Mouse (Mus musculus) liver, adult 2 months (tissue): Measurements from ENCODE around the gene Kdm6a. TPM values are rescaled to one million over a fixed set of nuclear protein-coding genes. Genes with fewer than 3 reads are reported as not detected.
A peak's percentile ranks its signal among the peaks of the same experiment; 100 is the strongest.

Experiments
- DNase-seq: peaks from one replicate; pipeline ENCODE4 v3.0.0-alpha.2; 2011; ENCODE audit warnings: low read depth, low spot score; ENCODE audit errors: extremely low read depth
- H3K27ac ChIP-seq: fragments of 200-500 bp; replicated peaks from 2 replicates; pipeline ENCODE4 v1.5.1; 2012; ENCODE audit warnings: low read depth, mild to moderate bottlenecking, control low read depth, inconsistent platforms, low read length; ENCODE audit not compliant: insufficient read depth
- H3K27me3 ChIP-seq: fragments of 200-500 bp; 2 replicates; pipeline ENCODE4 v1.6.1; 2012; ENCODE audit warnings: mild to moderate bottlenecking, moderate library complexity, low read length, inconsistent platforms; ENCODE audit not compliant: control insufficient read depth, insufficient read depth
- H3K36me3 ChIP-seq: fragments of 200-500 bp; 2 replicates; pipeline ENCODE4 v1.6.1; 2012; ENCODE audit warnings: low read length, inconsistent platforms; ENCODE audit not compliant: control insufficient read depth, insufficient read depth
- H3K4me1 ChIP-seq: fragments of 200-500 bp; 2 replicates; pipeline ENCODE4 v1.6.1; 2011; ENCODE audit warnings: low read length; ENCODE audit not compliant: control insufficient read depth, insufficient read depth
- H3K4me3 ChIP-seq: fragments of 200-500 bp; 2 replicates; pipeline ENCODE4 v1.5.1; 2011; ENCODE audit warnings: low read depth, mild to moderate bottlenecking, control low read depth, low read length, moderate library complexity; ENCODE audit not compliant: insufficient read depth
- H3K79me2 ChIP-seq: fragments of 200-500 bp; 2 replicates; pipeline ENCODE4 v1.6.1; 2012; ENCODE audit warnings: inconsistent platforms, mild to moderate bottlenecking, low read length, moderate library complexity; ENCODE audit not compliant: control insufficient read depth, insufficient read depth
- H3K9ac ChIP-seq: fragments of 200-500 bp; 2 replicates; pipeline ENCODE4 v1.6.1; 2012; ENCODE audit warnings: low read depth, mild to moderate bottlenecking, control low read depth, inconsistent platforms, low read length
- CTCF ChIP-seq: fragments of 200-500 bp; IDR thresholded peaks from 2 replicates; pipeline ENCODE4 v1.5.1; 2011; ENCODE audit warnings: low read depth, low read length, control low read depth
- POLR2A ChIP-seq: fragments of 200-500 bp; IDR thresholded peaks from 2 replicates; pipeline ENCODE4 v1.6.1; 2011; ENCODE audit warnings: low read length, control low read depth; ENCODE audit not compliant: insufficient read depth; ENCODE audit errors: extremely low read depth
- WGBS: fragments of 180-500 bp; shearing (Covaris S2); methylation state at CpG from one replicate; pipeline ENCODE4 v1.1.7; 2018; 5-methylcytosine and 5-hydroxymethylcytosine counted together
- polyA plus RNA-seq: library from polyadenylated mRNA; depleted of rRNA; stranded (reverse); fragments of >200 nt; gene quantifications from 2 replicates; pipeline ENCODE4 v1.2.3, GENCODE M21; 2012
- total RNA-seq: library from RNA; depleted of rRNA; stranded (reverse); fragments of >200 nt; gene quantifications from 2 replicates; pipeline ENCODE4 v1.2.3, GENCODE M21; 2014

Gene Kdm6a
- total and polyA plus RNA-seq, 2 experiments: 4.9 to 20.8 TPM

DNA sequence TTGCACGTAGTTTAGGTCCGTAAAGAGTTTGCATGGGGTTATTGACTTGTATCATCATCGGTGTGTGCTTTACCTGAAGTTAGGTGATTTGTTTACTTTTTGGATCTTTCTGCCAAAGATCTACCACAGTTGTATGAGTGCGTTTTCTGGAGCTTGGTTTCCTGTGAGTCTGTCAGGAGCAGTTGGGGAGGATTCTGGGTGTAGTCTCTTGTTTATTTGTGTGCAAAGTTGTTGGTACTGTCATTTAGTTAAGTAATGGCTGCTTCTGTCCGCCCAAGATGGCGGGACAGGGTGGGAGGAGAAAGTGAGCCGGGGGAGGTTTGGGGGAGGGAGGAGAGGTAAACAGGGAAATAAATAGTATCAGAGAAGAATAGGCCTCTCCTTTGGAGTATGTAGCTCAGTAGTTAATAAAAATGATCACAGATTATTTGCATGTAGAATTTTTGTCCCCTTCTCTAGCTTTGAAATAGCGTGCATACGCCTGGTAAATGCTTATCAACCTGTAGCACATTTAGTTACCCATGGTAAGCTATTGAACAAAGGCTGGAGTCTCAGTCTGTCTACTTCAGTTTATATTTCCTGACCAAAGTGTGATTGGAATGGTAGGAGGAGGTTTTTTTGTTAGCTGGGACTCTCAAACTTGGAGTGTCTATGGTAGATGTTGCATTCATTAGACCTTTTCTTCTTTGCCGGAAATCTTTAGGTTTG, 1.7 kb downstream of the Kdm6a start:
- H3K27me3 ChIP-seq: no peaks in the 10 kb centered on the region
- peaks cover 6% of the 10 kb centered on the region; the same call in 1 of the 2 replicates for H3K79me2 ChIP-seq
- peak overlapping the region; percentile 87 for H3K4me3 ChIP-seq
- peak overlapping the region; percentile 97 for H3K27ac ChIP-seq
- 2% methylated on average over 10 of the region's 10 CpGs for WGBS
- H3K4me1 ChIP-seq: no peaks in the 10 kb centered on the region; the same call in 1 of the 2 replicates
- peak overlapping the region; percentile 95 for H3K9ac ChIP-seq
- DNase-seq: peak; percentile 57
- no peak for TF ChIP-seq POLR2A
- no peak for TF ChIP-seq CTCF
- no peaks in the 10 kb centered on the region for H3K36me3 ChIP-seq

- WGBS: 46% methylated on average over 2 of the region's 2 CpGs
- peaks cover 6% of the 10 kb centered on the region; the same call in 1 of the 2 replicates for H3K79me2 ChIP-seq
- no peak for DNase-seq
- no peak for TF ChIP-seq POLR2A
- TF ChIP-seq CTCF: no peak
- H3K27ac ChIP-seq: no peak overlapping the region
- no peak overlapping the region for H3K9ac ChIP-seq
- H3K27me3 ChIP-seq: no peaks in the 10 kb centered on the region
- no peak overlapping the region for H3K4me3 ChIP-seq
- H3K4me1 ChIP-seq: no peaks in the 10 kb centered on the region; the same call in 1 of the 2 replicates
- no peaks in the 10 kb centered on the region for H3K36me3 ChIP-seq
These were observed 2.7 kb downstream of the Kdm6a start for GRCm38 (mm10) chrX:18165121-18165520.

DNA sequence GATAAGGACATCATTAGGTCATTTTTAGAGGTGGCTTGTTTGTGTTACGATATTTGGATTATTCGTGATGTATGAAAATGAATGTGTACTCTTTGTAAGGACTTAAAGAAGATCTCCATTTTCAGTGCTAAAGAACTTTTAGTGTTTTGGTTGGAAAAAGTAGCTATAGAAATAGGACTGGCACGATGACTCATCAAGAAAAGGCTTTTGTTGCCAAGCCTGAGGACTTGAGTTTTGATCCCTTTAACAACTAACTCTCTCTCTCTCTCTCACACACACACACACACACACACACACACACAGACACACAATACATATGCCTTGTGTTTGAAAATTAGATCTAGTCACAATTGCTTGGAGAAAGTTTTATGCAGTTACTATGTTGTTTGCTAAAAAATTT, 4.6 kb downstream of the Kdm6a start:
- no peak overlapping the region for H3K9ac ChIP-seq
- WGBS: 30% methylated on average over 3 of the region's 3 CpGs
- H3K79me2 ChIP-seq: peaks cover 6% of the 10 kb centered on the region; the same call in 1 of the 2 replicates
- no peak overlapping the region for H3K27ac ChIP-seq
- no peak for DNase-seq
- TF ChIP-seq CTCF: no peak
- no peak for TF ChIP-seq POLR2A
- H3K4me3 ChIP-seq: no peak overlapping the region
- H3K36me3 ChIP-seq: no peaks in the 10 kb centered on the region
- H3K4me1 ChIP-seq: no peaks in the 10 kb centered on the region
- no peaks in the 10 kb centered on the region for H3K27me3 ChIP-seq

DNA sequence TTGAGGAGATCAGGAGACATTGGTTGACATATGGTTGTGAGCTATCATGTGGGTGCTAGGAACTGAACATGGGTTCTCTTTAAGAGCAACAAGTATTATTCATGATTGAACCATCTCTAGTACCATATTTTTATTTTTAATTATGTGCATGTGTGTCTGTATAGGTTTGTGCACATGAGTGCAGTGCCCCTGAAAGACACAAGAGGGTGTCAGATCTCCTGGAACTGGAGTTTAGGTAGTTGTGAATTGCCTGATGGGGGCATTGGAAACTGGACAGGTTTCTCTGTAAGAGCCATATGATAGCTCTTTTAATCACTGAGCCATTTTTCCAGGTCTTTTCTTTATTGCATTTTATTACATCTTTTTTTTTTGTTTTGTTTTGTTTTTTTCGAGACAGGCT, 6.6 kb downstream of the Kdm6a start:
- WGBS: 100% methylated on average over 1 of the region's 1 CpGs
- Histone ChIP-seq H3K4me3 (no peak overlapping the region), H3K79me2 (no peaks in the 10 kb centered on the region; the same call in 1 of the 2 replicates), H3K27ac (no peak overlapping the region), H3K4me1 (peaks cover 2% of the 10 kb centered on the region; the same call in 1 of the 2 replicates), H3K36me3 (no peaks in the 10 kb centered on the region), H3K9ac (no peak overlapping the region), H3K27me3 (no peaks in the 10 kb centered on the region)
- DNase-seq: no peak
- TF ChIP-seq CTCF (no peak), POLR2A (no peak)

DNA sequence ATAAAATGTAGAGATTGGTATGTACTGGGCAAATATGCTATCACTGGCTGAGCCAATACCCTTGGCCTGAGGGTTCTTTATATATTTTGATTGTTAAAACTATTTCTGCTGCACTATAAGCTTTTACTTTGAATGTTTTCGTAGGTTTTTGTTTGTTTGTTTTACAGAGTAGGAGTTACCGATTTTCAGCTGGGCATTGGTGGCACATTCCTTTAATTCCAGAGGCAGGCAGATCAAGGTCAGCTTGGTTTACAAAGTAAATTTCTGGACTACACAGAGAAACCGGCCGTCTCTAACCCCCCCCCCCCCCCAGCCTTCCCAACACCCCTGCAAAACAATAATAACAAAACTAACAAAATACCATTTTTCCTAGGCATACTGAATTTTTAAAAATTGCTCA, 12.5 kb downstream of the Kdm6a start:
- 15% methylated on average over 4 of the region's 4 CpGs for WGBS
- Histone ChIP-seq H3K36me3 (no peaks in the 10 kb centered on the region), H3K4me1 (peaks cover 7% of the 10 kb centered on the region), H3K9ac (no peak overlapping the region), H3K79me2 (no peaks in the 10 kb centered on the region; the same call in 1 of the 2 replicates), H3K4me3 (no peak overlapping the region), H3K27ac (no peak overlapping the region), H3K27me3 (no peaks in the 10 kb centered on the region)
- TF ChIP-seq CTCF: no peak
- TF ChIP-seq POLR2A: no peak
- DNase-seq: peak; percentile 64

DNA sequence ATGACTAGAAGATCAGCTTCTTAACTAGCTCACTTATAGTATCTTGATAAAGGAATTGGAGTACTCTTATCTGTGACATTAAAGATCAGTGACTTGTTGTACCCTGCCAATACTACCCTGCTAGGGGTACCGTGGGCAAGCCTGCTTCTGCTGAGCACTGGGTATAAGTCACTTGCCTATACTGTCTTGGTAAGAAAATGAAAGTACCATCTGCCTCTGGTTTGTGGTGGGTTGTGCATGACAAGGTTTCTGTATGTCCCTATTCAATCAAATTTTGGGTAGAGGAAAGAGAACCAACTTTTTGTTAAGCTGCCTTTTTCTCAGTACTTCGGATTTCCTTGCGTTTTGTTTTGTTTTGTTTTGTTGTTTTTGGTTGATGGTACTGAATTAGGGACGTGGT, 15.4 kb downstream of the Kdm6a start:
- 83% methylated on average over 4 of the region's 4 CpGs for WGBS
- H3K4me3 ChIP-seq: no peak overlapping the region
- H3K36me3 ChIP-seq: no peaks in the 10 kb centered on the region
- no peak for DNase-seq
- no peaks in the 10 kb centered on the region for H3K27me3 ChIP-seq
- no peaks in the 10 kb centered on the region; the same call in 1 of the 2 replicates for H3K79me2 ChIP-seq
- no peak overlapping the region for H3K9ac ChIP-seq
- H3K27ac ChIP-seq: no peak overlapping the region
- peaks cover 6% of the 10 kb centered on the region for H3K4me1 ChIP-seq
- TF ChIP-seq POLR2A (no peak), CTCF (no peak)
